Mouse (Mus musculus) T-helper 1 cell (primary cell): ENCODE measurements around the gene Lipt1.

Experiments
- in situ Hi-C: fragments of 300-600 bp; cut with MboI, MseI; formaldehyde crosslinking; loops from one replicate; pipeline ENCODE4 v1.15.1; 2025; ENCODE audit warnings: high pct_unique_total_duplicates

The Lipt1 gene

DNA sequence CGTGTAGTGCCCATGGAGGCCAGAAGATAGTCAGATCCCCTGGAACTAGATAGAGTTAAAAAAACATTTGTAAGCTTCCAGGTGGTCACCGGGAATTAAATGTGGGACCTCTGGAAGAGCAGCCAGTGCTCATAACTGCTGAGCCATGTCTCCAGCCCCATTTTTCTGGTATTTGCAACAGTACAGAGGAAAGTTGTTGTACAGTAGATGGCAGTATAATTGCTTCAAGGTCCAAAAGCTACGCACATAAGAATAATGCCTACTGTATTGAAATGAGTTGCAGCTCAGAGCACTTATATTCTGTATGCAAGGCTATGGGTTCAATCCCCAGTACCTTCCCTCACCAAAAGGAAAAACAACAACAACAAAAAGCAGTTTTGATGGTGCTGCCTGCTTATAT is 19.9 kb downstream of the Lipt1 start:
- in situ Hi-C loops: no loop called here

GRCm38 (mm10) chr1:37894606-37895005 is 23.1 kb downstream of the Lipt1 start:
- in situ Hi-C loops: loop anchor here (5.0 kb wide), 1 partner anchor 93 kb away; no protein-coding TSS in a partner anchor

DNA sequence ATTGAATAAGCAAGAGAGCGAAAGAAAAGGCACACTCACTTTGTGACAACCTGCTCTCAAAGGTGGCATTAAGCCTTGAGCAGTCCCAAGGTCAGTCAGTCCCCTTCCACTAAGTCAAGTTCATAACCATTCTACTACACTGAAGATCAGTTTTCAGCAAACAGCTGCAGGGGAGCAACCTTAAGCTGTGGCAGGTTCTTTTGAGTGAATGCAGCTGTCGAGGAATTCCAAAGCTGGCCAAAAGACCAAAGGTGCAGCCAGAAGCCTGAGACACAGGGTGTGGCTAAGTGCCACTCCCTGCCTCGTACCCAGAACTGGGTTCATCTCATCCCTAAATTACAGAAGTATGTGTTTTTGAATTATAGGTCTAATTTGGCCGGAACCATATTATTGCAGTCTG is 28.3 kb downstream of the Lipt1 start:
- in situ Hi-C loops: loop anchor here (5.0 kb wide), 1 partner anchor 87 kb away; no protein-coding TSS in a partner anchor

DNA sequence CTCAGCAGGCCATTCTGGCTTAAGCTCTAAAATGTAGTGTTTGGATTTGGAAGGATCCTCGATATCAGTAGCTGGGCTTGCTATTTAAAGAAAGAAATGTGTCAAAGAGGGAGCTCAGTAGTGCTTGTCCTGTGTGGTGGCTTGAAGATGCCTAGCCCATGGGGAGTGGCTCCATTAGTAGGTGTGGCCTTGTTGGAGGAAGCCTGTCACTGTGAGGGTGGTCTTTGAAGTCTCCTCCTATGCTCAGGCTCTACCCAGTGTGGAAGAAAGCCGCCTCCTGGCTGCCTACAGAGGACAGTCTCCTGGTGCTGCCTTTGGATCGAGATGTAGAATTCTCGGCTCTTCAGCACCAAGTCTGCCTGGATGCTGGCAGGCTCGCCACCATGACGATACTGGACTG is 28.8 kb downstream of the Lipt1 start:
- in situ Hi-C loops: no loop called here

GRCm38 (mm10) chr1:37903178-37903577 is 31.6 kb downstream of the Lipt1 start:
- in situ Hi-C loops: no loop called here

- in situ Hi-C loops: no loop called here
Observed at GRCm38 (mm10) chr1:37912751-37913150, 41.2 kb downstream of the Lipt1 start.

- in situ Hi-C loops: no loop called here
Observed at GRCm38 (mm10) chr1:37916393-37916792, 44.9 kb downstream of the Lipt1 start, which contains the start of gene Lyg2. TSS of gene Lyg2 (minus strand) at chr1:37916493.

DNA sequence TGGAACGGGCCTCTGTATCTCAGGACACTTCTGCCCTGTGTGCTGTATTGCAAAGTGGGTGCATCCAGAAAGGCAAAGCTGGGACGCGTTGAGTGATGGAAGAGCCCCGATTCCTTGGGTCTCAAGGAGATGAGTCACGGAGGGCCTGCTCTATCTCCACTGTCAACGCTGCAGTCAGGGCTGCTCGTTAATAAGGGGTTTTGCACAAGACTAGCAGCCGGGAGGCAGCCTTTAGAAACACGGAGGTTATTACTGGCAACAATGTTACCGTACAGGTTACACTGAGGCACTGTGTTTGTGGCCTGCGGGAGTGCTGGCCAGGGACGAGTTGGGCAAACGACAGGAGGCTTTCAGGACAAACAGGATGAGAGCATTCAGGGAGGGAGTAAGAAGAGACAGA is 46.1 kb downstream of the Lipt1 start:
- in situ Hi-C loops: no loop called here

- in situ Hi-C loops: no loop called here
Observed at GRCm38 (mm10) chr1:37918096-37918495, 46.6 kb downstream of the Lipt1 start.

- in situ Hi-C loops: loop anchor here (10.0 kb wide), 1 partner anchor 172 kb away; no protein-coding TSS in a partner anchor
Observed at GRCm38 (mm10) chr1:37922536-37922935, 51.0 kb downstream of the Lipt1 start.
